Mouse (Mus musculus) limb, embryonic 14.5 days (tissue): ENCODE results near the gene Mcam. TPM values are rescaled to one million over a fixed set of nuclear protein-coding genes. Genes with fewer than 3 reads are reported as not detected.

Experiments
- ATAC-seq: fragments of 200-750 bp; cut with Nextera tagmentation; 2 replicates; pipeline ENCODE4 v1.8.0; 2017; ENCODE audit warnings: low read depth, moderate number of reproducible peaks, moderate TSS enrichment; ENCODE audit not compliant: low FRiP score
- DNase-seq: peaks from one replicate; pipeline ENCODE4 v3.0.0-alpha.2; 2015; ENCODE audit warnings: low spot score
- H3K27ac ChIP-seq: fragments of 300-500 bp; sonication (generic); replicated peaks from 2 replicates; pipeline ENCODE4 v1.5.1; 2014; ENCODE audit warnings: low read depth, mild to moderate bottlenecking, low read length, moderate library complexity, mixed read lengths
- H3K27me3 ChIP-seq: fragments of 300-500 bp; sonication (generic); 2 replicates; pipeline ENCODE4 v1.6.1; 2014; ENCODE audit warnings: low read length, mixed read lengths; ENCODE audit not compliant: control insufficient read depth, insufficient read depth
- H3K36me3 ChIP-seq: fragments of 300-500 bp; sonication (generic); 2 replicates; pipeline ENCODE4 v1.6.1; 2014; ENCODE audit warnings: mild to moderate bottlenecking, low read length, moderate library complexity, mixed read lengths; ENCODE audit not compliant: control insufficient read depth, insufficient read depth
- H3K4me1 ChIP-seq: fragments of 300-500 bp; sonication (generic); 2 replicates; pipeline ENCODE4 v1.6.1; 2014; ENCODE audit warnings: antibody characterized with exemption, low read length, mixed read lengths; ENCODE audit not compliant: control insufficient read depth, insufficient read depth
- H3K4me2 ChIP-seq: fragments of 300-500 bp; sonication (generic); replicated peaks from 2 replicates; pipeline ENCODE4 v1.6.1; 2014; ENCODE audit warnings: low read depth, mild to moderate bottlenecking, low read length, moderate library complexity; ENCODE audit not compliant: severe bottlenecking
- H3K4me3 ChIP-seq: fragments of 300-500 bp; sonication (generic); replicated peaks from 2 replicates; pipeline ENCODE4 v1.5.1; 2014; ENCODE audit warnings: low read length
- H3K9ac ChIP-seq: fragments of 300-500 bp; sonication (generic); 2 replicates; pipeline ENCODE4 v1.6.1; 2014; ENCODE audit warnings: mild to moderate bottlenecking, low read depth, low read length, moderate library complexity; ENCODE audit not compliant: severe bottlenecking
- H3K9me3 ChIP-seq: fragments of 300-500 bp; sonication (generic); 2 replicates; pipeline ENCODE4 v1.6.1; 2016; ENCODE audit warnings: low read length; ENCODE audit not compliant: control insufficient read depth
- POLR2A ChIP-seq: fragments of 200-500 bp; IDR thresholded peaks from 2 replicates; pipeline ENCODE4 v1.8.0; 2012; ENCODE audit warnings: inconsistent platforms, mild to moderate bottlenecking, moderate library complexity, borderline replicate concordance; ENCODE audit not compliant: insufficient read depth, insufficient read length; ENCODE audit errors: extremely low read depth
- WGBS: fragments of 180-500 bp; shearing (Covaris S2); extraction: QIAGEN DNeasy Blood & Tissue Kit; methylation state at CpG from one replicate; pipeline ENCODE4 v1.1.7; 2014; 5-methylcytosine and 5-hydroxymethylcytosine counted together
- polyA plus RNA-seq, 2 experiments: library from polyadenylated mRNA; depleted of rRNA in 1 of 2; stranded (reverse) in 1 of 2; unstranded in 1 of 2; fragments of >200 nt; fragmentation: Nextera tagmentation in 1 of 2; extraction: Ambion mirVana in 1 of 2; gene quantifications; 2 replicates each; pipeline versions ENCODE4 v1.2.1 to v1.2.3; 2012 to 2014

Mcam gene
- polyA plus RNA-seq, 2 experiments: 44.2 to 82.8 TPM

- Histone ChIP-seq H3K4me1 (no peaks in the 10 kb centered on the region), H3K27me3 (no peaks in the 10 kb centered on the region), H3K36me3 (peaks cover 62% of the 10 kb centered on the region), H3K9me3 (no peaks in the 10 kb centered on the region), H3K4me3 (no peak overlapping the region), H3K9ac (no peak overlapping the region), H3K4me2 (no peak overlapping the region), H3K27ac (no peak overlapping the region)
- ATAC-seq: no peak
- WGBS: 90% methylated on average over 5 of the region's 5 CpGs
- TF ChIP-seq POLR2A: no peak
- DNase-seq: no peak
These were observed 34.7 kb downstream of the Mcam start for GRCm38 (mm10) chr9:44168931-44169330.

GRCm38 (mm10) chr9:44170691-44171151 is 36.5 kb downstream of the Mcam start:
- peaks cover 46% of the 10 kb centered on the region for H3K36me3 ChIP-seq
- no peaks in the 10 kb centered on the region for H3K4me1 ChIP-seq
- H3K4me3 ChIP-seq: no peak overlapping the region
- no peak for TF ChIP-seq POLR2A
- no peak overlapping the region for H3K9ac ChIP-seq
- DNase-seq (no peak), ATAC-seq (no peak)
- no peaks in the 10 kb centered on the region for H3K27me3 ChIP-seq
- WGBS: 81% methylated on average over 3 of the region's 3 CpGs
- H3K9me3 ChIP-seq: no peaks in the 10 kb centered on the region
- H3K27ac ChIP-seq: no peak overlapping the region
- H3K4me2 ChIP-seq: no peak overlapping the region

- H3K9ac ChIP-seq: no peak overlapping the region
- no peak for ATAC-seq
- no peaks in the 10 kb centered on the region for H3K4me1 ChIP-seq
- H3K4me3 ChIP-seq: no peak overlapping the region
- H3K4me2 ChIP-seq: no peak overlapping the region
- WGBS: 77% methylated on average over 6 of the region's 6 CpGs
- H3K27ac ChIP-seq: no peak overlapping the region
- no peaks in the 10 kb centered on the region; the same call in 1 of the 2 replicates for H3K9me3 ChIP-seq
- no peak for TF ChIP-seq POLR2A
- H3K36me3 ChIP-seq: peaks cover 30% of the 10 kb centered on the region
- H3K27me3 ChIP-seq: no peaks in the 10 kb centered on the region
- no peak for DNase-seq
These were observed 41.3 kb downstream of the Mcam start for GRCm38 (mm10) chr9:44175556-44175955.

GRCm38 (mm10) chr9:44175957-44176356 is 41.7 kb downstream of the Mcam start:
- H3K27me3 ChIP-seq: no peaks in the 10 kb centered on the region
- H3K9ac ChIP-seq: no peak overlapping the region
- no peak for ATAC-seq
- 96% methylated on average over 1 of the region's 1 CpGs for WGBS
- no peak overlapping the region for H3K4me3 ChIP-seq
- DNase-seq: no peak
- no peak for TF ChIP-seq POLR2A
- no peaks in the 10 kb centered on the region; the same call in 1 of the 2 replicates for H3K9me3 ChIP-seq
- H3K36me3 ChIP-seq: peaks cover 26% of the 10 kb centered on the region
- H3K4me2 ChIP-seq: no peak overlapping the region
- H3K4me1 ChIP-seq: no peaks in the 10 kb centered on the region
- no peak overlapping the region for H3K27ac ChIP-seq

- Histone ChIP-seq H3K9ac (no peak overlapping the region), H3K4me1 (no peaks in the 10 kb centered on the region), H3K4me2 (no peak overlapping the region), H3K4me3 (no peak overlapping the region), H3K9me3 (no peaks in the 10 kb centered on the region; the same call in 1 of the 2 replicates), H3K27me3 (no peaks in the 10 kb centered on the region), H3K36me3 (peaks cover 12% of the 10 kb centered on the region), H3K27ac (no peak overlapping the region)
- TF ChIP-seq POLR2A: no peak
- 78% methylated on average over 2 of the region's 2 CpGs for WGBS
- ATAC-seq (no peak), DNase-seq (no peak)
These were observed 43.1 kb downstream of the Mcam start for GRCm38 (mm10) chr9:44177405-44177804.

- no peak for DNase-seq
- H3K4me2 ChIP-seq: no peak overlapping the region
- no peak for TF ChIP-seq POLR2A
- WGBS: 77% methylated on average over 14 of the region's 14 CpGs
- H3K4me3 ChIP-seq: no peak overlapping the region
- H3K9ac ChIP-seq: no peak overlapping the region
- H3K27ac ChIP-seq: no peak overlapping the region
- peaks cover 3% of the 10 kb centered on the region for H3K36me3 ChIP-seq
- H3K4me1 ChIP-seq: no peaks in the 10 kb centered on the region
- no peak for ATAC-seq
- no peaks in the 10 kb centered on the region for H3K27me3 ChIP-seq
- H3K9me3 ChIP-seq: no peaks in the 10 kb centered on the region; the same call in 1 of the 2 replicates
These were observed 44.1 kb downstream of the Mcam start for GRCm38 (mm10) chr9:44178389-44178788.
